Mouse (Mus musculus) left cerebral cortex, postnatal 25 days (tissue): ENCODE measurements at regions not wholly inside any gene's neighbourhood (a gene's known extent, or its start where the extent isn't known, plus 50 kb on each side); places are given as distances from the start of the nearest gene placed in this dataset.
A peak's percentile ranks its signal among the peaks of the same experiment; 100 is the strongest.

Experiments
- DNase-seq, 2 experiments: peaks; one replicate each; pipeline ENCODE4 v3.0.0; 2022; ENCODE audit warnings: low spot score in 2 of 2, mixed read lengths in 1 of 2
- intact Hi-C: fragments of 180-260 bp; cut with DNase I; formaldehyde crosslinking; loops from one replicate; pipeline ENCODE4 v1.15.1; 2025

- no peak for DNase-seq
- intact Hi-C loops = no loop called here
Measured at GRCm38 (mm10) chr4:31838592-31838991, 125.3 kb upstream of the Map3k7 start.

GRCm38 (mm10) chr4:31849763-31850162 lies 114.1 kb upstream of the Map3k7 start:
- intact Hi-C loops = no loop called here
- DNase-seq = no peak

GRCm38 (mm10) chr4:31851006-31851405 lies 112.9 kb upstream of the Map3k7 start:
- intact Hi-C loops = no loop called here
- peak; percentile 7 to 15 for DNase-seq

GRCm38 (mm10) chr4:31853851-31854250 lies 110.0 kb upstream of the Map3k7 start:
- intact Hi-C loops = no loop called here
- DNase-seq = no peak

- intact Hi-C loops = no loop called here
- no peak for DNase-seq
Measured at GRCm38 (mm10) chr4:31860389-31860788, 103.5 kb upstream of the Map3k7 start.

GRCm38 (mm10) chr4:31861172-31861571 lies 102.7 kb upstream of the Map3k7 start:
- intact Hi-C loops = no loop called here
- no peak for DNase-seq

- intact Hi-C loops = no loop called here
- DNase-seq = no peak
Measured at GRCm38 (mm10) chr4:31872985-31873983, 90.6 kb upstream of the Map3k7 start.

GRCm38 (mm10) chr4:31877389-31877788 lies 86.5 kb upstream of the Map3k7 start:
- DNase-seq = no peak
- intact Hi-C loops = no loop called here

- no peak for DNase-seq
- intact Hi-C loops = no loop called here
Measured at GRCm38 (mm10) chr4:31878493-31879191, 85.3 kb upstream of the Map3k7 start.

- intact Hi-C loops = no loop called here
Measured at GRCm38 (mm10) chr4:31879192-31879585, 84.7 kb upstream of the Map3k7 start.

GRCm38 (mm10) chr4:31880213-31880612 lies 83.7 kb upstream of the Map3k7 start:
- DNase-seq = no peak
- intact Hi-C loops = no loop called here

More at GRCm38 (mm10) chr4:31879192-31879585, 84.7 kb upstream of the Map3k7 start:
- no peak for DNase-seq

- intact Hi-C loops = no loop called here
- no peak for DNase-seq
Measured at GRCm38 (mm10) chr4:31889673-31890072, 74.2 kb upstream of the Map3k7 start.

GRCm38 (mm10) chr4:31909086-31909673 lies 54.7 kb upstream of the Map3k7 start:
- DNase-seq = no peak

More at GRCm38 (mm10) chr4:31909086-31909673, 54.7 kb upstream of the Map3k7 start:
- intact Hi-C loops = no loop called here
